Mouse (Mus musculus) adrenal gland, postnatal 14 days (tissue): ENCODE results near the gene Lsm4. TPM values are rescaled to one million over a fixed set of nuclear protein-coding genes. Genes with fewer than 3 reads are reported as not detected.

Source experiments
- DNase-seq: peaks from one replicate; pipeline ENCODE4 v3.0.0; 2021; ENCODE audit warnings: mixed read lengths
- total RNA-seq: library from RNA; stranded (reverse); gene quantifications from 2 replicates; pipeline ENCODE4 v1.2.3, GENCODE M21; 2021

Gene Lsm4
- total RNA-seq, 1 experiment from 2014 or later = 78.6 TPM

GRCm38 (mm10) chr8:70678679-70679078, 5.6 kb downstream of the Lsm4 start:
- no peak for DNase-seq

- no peak for DNase-seq
Measured at GRCm38 (mm10) chr8:70679404-70679803, 6.4 kb downstream of the Lsm4 start.

DNA sequence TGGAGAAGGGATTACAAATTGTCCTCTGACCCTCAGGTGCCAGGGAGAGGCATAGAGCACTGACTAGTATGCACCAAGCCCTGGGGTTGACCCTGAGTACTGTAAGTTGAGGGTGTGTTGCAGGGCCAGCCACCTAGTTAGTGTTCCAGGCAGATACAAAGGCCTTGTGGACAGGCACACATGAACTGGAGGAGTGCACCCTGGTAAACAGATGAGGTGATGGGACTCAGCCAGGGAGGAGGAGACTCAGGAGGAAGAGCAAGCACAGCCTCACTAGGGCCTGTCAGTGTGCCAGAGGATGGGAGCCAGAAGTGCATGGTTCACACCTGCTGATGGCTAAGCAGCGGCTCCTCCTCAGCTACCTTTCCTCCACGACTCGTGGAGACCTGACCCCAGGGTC, 7.0 kb downstream of the Lsm4 start:
- DNase-seq = no peak

- no peak for DNase-seq
Measured at GRCm38 (mm10) chr8:70681410-70681809, 8.4 kb downstream of the Lsm4 start.

DNA sequence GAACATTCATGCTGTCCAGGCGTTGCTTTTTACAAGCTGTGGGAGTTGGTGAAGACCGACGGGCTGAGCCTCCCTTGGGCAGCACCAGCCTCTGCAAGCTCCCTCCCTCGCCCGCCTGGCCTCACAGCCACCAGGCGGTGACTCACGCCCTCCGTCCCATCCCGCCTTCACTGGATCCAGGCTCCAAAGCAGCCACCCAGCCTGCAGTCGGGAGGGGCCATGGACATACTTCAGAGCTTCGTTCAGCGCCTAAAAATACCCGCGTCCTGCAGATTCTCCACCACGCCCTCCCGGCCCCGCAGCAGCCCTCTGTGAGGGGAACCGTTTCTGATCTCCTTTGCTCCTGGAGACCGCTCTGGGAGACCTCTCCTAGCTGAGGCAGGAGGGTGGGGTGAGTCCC, 9.1 kb downstream of the Lsm4 start:
- DNase-seq = peak; percentile 94

GRCm38 (mm10) chr8:70682692-70683091, 9.6 kb downstream of the Lsm4 start:
- DNase-seq = no peak

DNA sequence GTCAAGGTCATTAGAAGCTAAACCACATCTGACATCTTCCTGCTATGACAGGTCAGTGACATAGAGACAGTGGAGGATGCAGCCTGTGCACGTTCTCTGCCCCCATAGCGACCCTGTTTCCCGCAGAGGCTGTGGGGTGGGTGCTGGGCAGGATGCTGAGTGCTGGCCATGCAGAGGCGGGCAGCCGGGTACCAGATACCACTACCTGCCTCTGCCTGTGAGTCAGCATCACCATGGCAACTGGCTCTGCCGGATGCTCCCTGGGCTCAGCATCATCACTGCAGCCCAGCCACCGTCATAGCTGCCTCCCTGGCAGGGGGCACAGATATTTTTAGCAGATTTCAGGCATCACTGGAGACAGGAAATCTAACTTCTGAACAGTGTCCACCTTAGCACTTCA, 11.2 kb downstream of the Lsm4 start:
- peak; percentile 60 for DNase-seq

GRCm38 (mm10) chr8:70687576-70687975, 14.5 kb downstream of the Lsm4 start:
- peak; percentile 92 for DNase-seq

DNA sequence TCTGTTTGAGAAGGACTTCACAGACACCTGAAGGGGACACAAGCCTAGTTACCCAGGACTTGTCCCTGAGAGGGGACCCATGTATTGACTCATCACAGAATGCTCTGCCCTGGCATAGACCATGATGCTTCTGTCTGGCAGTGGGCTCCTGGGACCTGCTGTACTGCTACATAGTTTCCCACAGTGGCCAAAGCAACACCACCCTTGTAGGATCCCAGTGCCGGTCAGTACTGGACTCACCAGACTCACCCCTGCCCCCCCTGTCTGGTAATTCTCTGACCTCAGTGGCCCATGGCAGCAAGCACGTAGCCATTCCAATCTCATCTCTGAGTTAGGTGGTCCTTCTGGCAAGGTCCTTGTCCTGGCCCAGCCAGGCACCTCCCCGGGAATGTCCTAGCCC, 15.1 kb downstream of the Lsm4 start:
- DNase-seq = no peak

DNA sequence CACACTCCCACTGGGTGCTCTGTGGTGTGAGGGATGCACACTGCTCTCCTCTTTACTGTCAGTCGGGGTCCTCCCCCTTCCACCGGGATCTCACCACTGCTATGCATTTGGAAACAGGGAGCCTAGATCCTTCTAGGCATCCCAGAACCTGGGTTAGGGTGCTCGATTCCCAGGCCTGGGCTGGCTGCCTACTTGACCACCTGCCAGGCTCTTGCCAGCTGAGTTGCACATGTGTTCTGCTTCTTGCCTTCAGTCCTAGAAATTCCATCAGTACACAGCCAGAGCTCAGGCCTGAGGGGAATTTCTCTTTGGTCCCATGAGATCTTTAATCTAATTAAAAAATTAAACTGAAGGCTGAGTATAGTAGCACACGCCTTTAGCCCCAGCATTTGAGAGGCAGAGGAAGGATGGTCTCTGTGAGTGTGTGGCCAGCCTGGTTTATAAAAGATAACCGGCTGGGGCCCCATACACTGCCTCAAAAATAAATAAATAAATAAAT, 16.9 kb downstream of the Lsm4 start:
- DNase-seq = peak; percentile 65

DNA sequence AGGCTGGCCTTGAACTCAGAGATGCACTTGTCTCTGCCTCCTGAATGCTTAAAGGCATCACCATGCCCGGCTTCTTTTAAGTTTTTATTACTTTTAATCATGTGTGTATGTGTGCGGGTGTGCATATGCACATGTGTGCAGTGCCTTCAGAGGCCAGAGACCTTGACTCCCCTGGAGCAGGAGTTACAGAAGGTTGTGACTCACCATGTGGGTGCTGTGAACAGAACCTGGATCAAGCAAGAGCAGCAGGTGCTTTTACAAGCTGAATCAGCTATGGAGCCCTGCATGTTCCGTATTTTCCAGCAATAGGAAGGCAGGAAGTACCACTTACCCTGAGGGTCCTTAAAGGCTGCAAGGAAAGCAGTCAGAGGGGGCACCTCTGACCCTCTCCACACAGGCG, 18.2 kb downstream of the Lsm4 start:
- no peak for DNase-seq

GRCm38 (mm10) chr8:70691727-70692231, 18.7 kb downstream of the Lsm4 start:
- peak; percentile 56 for DNase-seq

- no peak for DNase-seq
Measured at GRCm38 (mm10) chr8:70693636-70694035, 20.6 kb downstream of the Lsm4 start.

- peak; percentile 57 for DNase-seq
Measured at GRCm38 (mm10) chr8:70695318-70696018, 22.4 kb downstream of the Lsm4 start.

- peak; percentile 89 for DNase-seq
Measured at GRCm38 (mm10) chr8:70696019-70696885, 23.2 kb downstream of the Lsm4 start.

- DNase-seq = no peak
Measured at GRCm38 (mm10) chr8:70696946-70697345, 23.9 kb downstream of the Lsm4 start.

DNA sequence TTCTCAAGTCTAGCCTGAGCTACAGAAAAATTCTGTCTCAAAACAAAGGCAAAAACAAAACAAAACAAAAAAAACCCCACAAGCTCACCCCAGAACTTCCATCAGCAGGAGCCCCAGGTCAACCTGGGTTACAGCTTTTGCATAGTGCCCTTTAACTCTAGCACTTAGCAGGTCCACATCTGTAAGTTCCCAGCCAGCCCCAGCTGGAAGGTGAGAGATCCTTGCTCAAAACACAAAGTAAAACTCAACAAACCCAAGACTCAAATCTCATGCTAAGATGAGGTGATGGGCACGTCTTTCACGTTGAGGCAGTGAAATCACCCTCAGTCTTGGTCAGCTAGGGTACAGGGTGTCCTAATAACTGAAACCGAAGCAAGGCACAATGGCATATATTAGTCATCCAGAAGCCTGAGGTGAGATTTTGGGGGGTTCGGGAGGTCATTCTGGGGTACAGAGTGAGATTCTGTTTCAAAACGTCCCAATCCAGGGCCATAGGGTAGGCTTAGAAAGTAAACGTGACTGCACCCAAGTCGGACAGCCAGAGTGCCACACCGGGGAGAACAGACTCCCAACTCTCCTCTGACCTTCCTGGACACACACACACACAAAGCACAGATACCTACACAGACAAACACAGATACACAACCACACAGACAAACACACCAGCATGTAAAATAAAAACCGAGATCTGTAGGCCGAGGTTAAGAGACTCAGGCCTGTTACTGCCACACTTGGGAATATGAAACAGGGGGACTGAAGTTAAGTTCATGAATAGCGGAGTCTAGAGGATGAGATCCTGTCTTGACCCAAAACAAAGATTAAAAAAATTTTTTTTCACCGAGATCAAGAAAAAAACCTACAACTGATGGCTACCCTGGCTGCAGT, 24.6 kb downstream of the Lsm4 start:
- DNase-seq = no peak

GRCm38 (mm10) chr8:70698310-70699109, 25.5 kb downstream of the Lsm4 start, which contains the start of gene Jund:
Jund (plus strand) TSS chr8:70698949.
- peak; percentile 100 for DNase-seq

DNA sequence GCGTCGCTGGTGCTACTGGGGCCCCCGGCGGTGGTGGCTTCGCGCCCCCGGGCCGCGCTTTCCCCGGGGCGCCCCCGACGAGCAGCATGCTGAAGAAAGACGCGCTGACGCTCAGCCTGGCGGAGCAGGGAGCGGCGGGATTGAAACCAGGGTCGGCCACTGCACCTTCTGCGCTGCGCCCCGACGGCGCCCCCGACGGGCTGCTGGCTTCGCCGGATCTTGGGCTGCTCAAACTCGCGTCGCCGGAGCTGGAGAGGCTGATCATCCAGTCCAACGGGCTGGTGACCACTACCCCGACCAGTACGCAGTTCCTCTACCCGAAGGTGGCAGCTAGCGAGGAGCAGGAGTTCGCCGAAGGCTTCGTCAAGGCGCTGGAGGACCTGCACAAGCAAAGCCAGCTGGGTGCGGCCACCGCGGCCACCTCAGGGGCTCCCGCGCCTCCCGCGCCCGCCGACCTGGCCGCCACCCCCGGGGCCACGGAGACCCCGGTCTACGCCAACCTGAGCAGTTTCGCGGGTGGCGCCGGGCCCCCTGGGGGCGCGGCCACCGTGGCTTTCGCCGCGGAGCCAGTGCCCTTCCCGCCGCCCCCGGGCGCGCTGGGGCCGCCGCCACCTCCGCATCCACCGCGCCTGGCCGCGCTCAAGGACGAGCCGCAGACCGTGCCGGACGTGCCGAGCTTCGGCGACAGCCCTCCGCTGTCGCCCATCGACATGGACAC, 26.2 kb downstream of the Lsm4 start:
- DNase-seq = peak; percentile 73

DNA sequence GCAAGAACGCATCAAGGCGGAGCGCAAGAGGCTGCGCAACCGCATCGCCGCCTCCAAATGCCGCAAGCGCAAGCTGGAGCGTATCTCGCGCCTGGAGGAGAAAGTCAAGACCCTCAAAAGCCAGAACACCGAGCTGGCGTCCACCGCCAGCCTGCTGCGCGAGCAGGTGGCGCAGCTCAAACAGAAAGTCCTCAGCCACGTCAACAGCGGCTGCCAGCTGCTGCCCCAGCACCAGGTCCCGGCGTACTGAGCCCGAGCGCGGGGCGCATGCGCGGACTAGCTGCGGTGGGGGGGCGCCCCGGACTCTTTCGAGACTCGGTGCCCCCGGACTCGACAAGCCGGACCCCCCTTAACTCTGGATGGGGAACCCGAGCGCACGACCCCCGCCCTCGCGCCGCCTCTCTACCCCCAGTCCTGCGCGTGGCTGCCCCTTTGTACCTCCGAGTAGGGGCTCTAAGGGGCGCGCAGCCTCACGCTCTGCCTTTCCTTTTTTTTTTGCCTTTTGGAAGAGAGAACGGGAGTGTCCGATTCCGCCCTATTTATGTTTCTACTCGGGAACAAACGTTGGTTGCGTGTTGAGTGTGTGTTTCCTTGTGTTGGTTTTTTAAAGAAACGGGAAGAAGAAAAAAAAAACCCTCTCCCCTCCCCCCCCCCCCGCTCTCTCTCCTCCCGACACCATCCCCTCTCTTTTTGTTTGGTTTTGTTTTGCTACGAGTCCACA, 26.9 kb downstream of the Lsm4 start:
- peak; percentile 90 for DNase-seq
